Mouse (Mus musculus) ES-Bruce4 (cell line): Measurements from ENCODE around the gene Ccdc13.

Experiments used
- CTCF ChIP-seq: IDR thresholded peaks from one replicate; pipeline ENCODE4 v1.8.1; 2011; ENCODE audit warnings: low read depth, low read length
- POLR2A ChIP-seq: IDR thresholded peaks from one replicate; pipeline ENCODE4 v1.8.1; 2011; ENCODE audit warnings: low read length; ENCODE audit not compliant: insufficient read depth

GRCm38 (mm10) chr9:121882015-121882457 is 42.8 kb upstream of the Ccdc13 start:
- no peak for TF ChIP-seq POLR2A
- no peak for TF ChIP-seq CTCF
